In genomic region chr7:137128726-137129125, GRCm38 (mm10) we compare ENCODE assay signal across 7 mouse cellular contexts.
"Had no signal": no experiment of that assay in that cellular context is flagged by ENCODE, and none has a peak within 500 bp of the region (broad histone marks: within the 10 kb centered on the region; RNA-seq: fewer than 3 reads in every experiment).

No protein-coding gene starts in this region.

- DNase-seq: kidney, adult 8-10 months; kidney, postnatal 25 days; liver; liver, embryonic 13.5 days; liver, postnatal 0 days; lung, postnatal 14 days; thymus, postnatal 36 days had no signal
